Mouse (Mus musculus) CH12.LX (cell line): Measurements from ENCODE around the gene Fpr3. TPM values are rescaled to one million over a fixed set of nuclear protein-coding genes. Genes with fewer than 3 reads are reported as not detected.
"Not testable (repeated sequence)": the region's sequence is repeated elsewhere in the genome, so short reads cannot be mapped to it uniquely, and the experiment has no call there.

Experiments
- DNase-seq: peaks from one replicate; pipeline ENCODE4 v3.0.0-alpha.2; 2013; ENCODE audit errors: extremely low read depth
- H3K27ac ChIP-seq: 2 replicates; pipeline ENCODE4 v1.5.1; 2012; ENCODE audit warnings: low read depth, mild to moderate bottlenecking, control low read depth, moderate library complexity; ENCODE audit not compliant: insufficient read depth
- H3K27me3 ChIP-seq: replicated peaks from 2 replicates; pipeline ENCODE3; 2012; ENCODE audit warnings: inconsistent platforms
- H3K36me3 ChIP-seq, 2 experiments: replicated peaks in 1 of 2; 2 replicates each; pipeline versions ENCODE3 to v1.6.1; 2012; ENCODE audit warnings: inconsistent platforms in 1 of 2, low read length in 1 of 2, mild to moderate bottlenecking in 1 of 2, mixed read lengths in 1 of 2, moderate library complexity in 1 of 2; ENCODE audit not compliant: control insufficient read depth in 1 of 2, insufficient read depth in 1 of 2
- H3K4me1 ChIP-seq, 2 experiments: 2 replicates each; pipeline ENCODE4 v1.6.1; 2012; ENCODE audit warnings: inconsistent platforms in 1 of 2, moderate library complexity in 1 of 2; ENCODE audit not compliant: insufficient read depth in 2 of 2, control insufficient read depth in 1 of 2
- H3K4me2 ChIP-seq: 2 replicates; pipeline ENCODE4 v1.6.1; 2012; ENCODE audit warnings: low read depth, mild to moderate bottlenecking, control low read depth; ENCODE audit not compliant: poor library complexity, insufficient read depth, severe bottlenecking
- H3K4me3 ChIP-seq, 3 experiments: fragments of 150-350 bp in 1 of 3; sonication (generic) in 1 of 3; replicated peaks in 1 of 3; 2 replicates each; pipeline versions ENCODE3 to v1.5.1; 2011 to 2012; ENCODE audit warnings: low read depth in 2 of 3, low read length in 2 of 3, mild to moderate bottlenecking in 2 of 3, moderate library complexity in 2 of 3, control low read depth in 1 of 3, improper control_type of control experiment in 1 of 3, inconsistent platforms in 1 of 3, mixed read lengths in 1 of 3; ENCODE audit not compliant: poor library complexity in 1 of 3
- H3K79me2 ChIP-seq: replicated peaks from 2 replicates; pipeline ENCODE4 v1.6.1; 2012; ENCODE audit warnings: mild to moderate bottlenecking, moderate library complexity; ENCODE audit not compliant: control insufficient read depth, poor library complexity, insufficient read depth, severe bottlenecking; ENCODE audit errors: extremely low read depth
- H3K9ac ChIP-seq: 2 replicates; pipeline ENCODE4 v1.6.1; 2012; ENCODE audit warnings: low read depth, mild to moderate bottlenecking, control low read depth, moderate library complexity; ENCODE audit not compliant: insufficient read depth
- H3K9me3 ChIP-seq: replicated peaks from 2 replicates; pipeline ENCODE3; 2012; ENCODE audit warnings: low read length, inconsistent platforms, mixed read lengths
- BHLHE40 ChIP-seq: IDR thresholded peaks from 2 replicates; pipeline ENCODE4 v1.6.1; 2011; ENCODE audit warnings: mild to moderate bottlenecking, low read depth, low read length, improper control_type of control experiment
- CTCF ChIP-seq, 2 experiments: IDR thresholded peaks in 1 of 2; conservative IDR thresholded peaks in 1 of 2; 2 replicates each; pipeline ENCODE4 v1.5.1; 2011 to 2012; ENCODE audit warnings: low read depth in 2 of 2, low read length in 2 of 2, improper control_type of control experiment in 1 of 2, inconsistent platforms in 1 of 2, mild to moderate bottlenecking in 1 of 2, moderate library complexity in 1 of 2
- ELF1 ChIP-seq: IDR thresholded peaks from 2 replicates; pipeline ENCODE4 v1.6.1; 2014; ENCODE audit warnings: low read depth, mild to moderate bottlenecking, inconsistent platforms, low read length, improper control_type of control experiment
- GABPA ChIP-seq: IDR thresholded peaks from 2 replicates; pipeline ENCODE4 v1.6.1; 2012; ENCODE audit warnings: low read depth, low read length, improper control_type of control experiment, inconsistent platforms; ENCODE audit not compliant: insufficient replicate concordance
- IRF4 ChIP-seq: IDR thresholded peaks from 2 replicates; pipeline ENCODE4 v1.6.1; 2014; ENCODE audit warnings: low read depth, mild to moderate bottlenecking, inconsistent platforms, low read length, improper control_type of control experiment
- JUN ChIP-seq: IDR thresholded peaks from 2 replicates; pipeline ENCODE4 v1.6.1; 2011; ENCODE audit warnings: low read depth, mild to moderate bottlenecking, low read length, improper control_type of control experiment, moderate library complexity; ENCODE audit not compliant: insufficient read depth
- MAX ChIP-seq: IDR thresholded peaks from 2 replicates; pipeline ENCODE4 v1.6.1; 2011; ENCODE audit warnings: low read length, improper control_type of control experiment
- MAZ ChIP-seq: IDR thresholded peaks from 2 replicates; pipeline ENCODE4 v1.6.1; 2012; ENCODE audit warnings: low read depth, mild to moderate bottlenecking, inconsistent platforms, low read length, improper control_type of control experiment, moderate library complexity
- MYC ChIP-seq: IDR thresholded peaks from 2 replicates; pipeline ENCODE4 v1.6.1; 2011; ENCODE audit warnings: low read depth, mild to moderate bottlenecking, improper control_type of control experiment, low read length
- PAX5 ChIP-seq: IDR thresholded peaks from 2 replicates; pipeline ENCODE4 v1.6.1; 2012; ENCODE audit warnings: low read length, inconsistent platforms, mixed read lengths
- RAD21 ChIP-seq: IDR thresholded peaks from 2 replicates; pipeline ENCODE4 v1.6.1; 2011; ENCODE audit warnings: low read depth, mild to moderate bottlenecking, low read length, improper control_type of control experiment, moderate library complexity
- RCOR1 ChIP-seq: conservative IDR thresholded peaks from 2 replicates; pipeline ENCODE4 v1.6.1; 2012; ENCODE audit warnings: low read depth, mild to moderate bottlenecking, inconsistent platforms, low read length, improper control_type of control experiment
- SMC3 ChIP-seq: IDR thresholded peaks from 2 replicates; pipeline ENCODE4 v1.6.1; 2011; ENCODE audit warnings: low read depth, low read length, improper control_type of control experiment
- UBTF ChIP-seq: IDR thresholded peaks from 2 replicates; pipeline ENCODE4 v1.6.1; 2012; ENCODE audit warnings: low read depth, mild to moderate bottlenecking, inconsistent platforms, low read length, improper control_type of control experiment, moderate library complexity
- USF1 ChIP-seq: IDR thresholded peaks from 2 replicates; pipeline ENCODE4 v1.6.1; 2014; ENCODE audit warnings: low read depth, mild to moderate bottlenecking, inconsistent platforms, low read length, improper control_type of control experiment
- USF2 ChIP-seq: conservative IDR thresholded peaks from 2 replicates; pipeline ENCODE4 v1.6.1; 2011; ENCODE audit warnings: low read depth, low read length, improper control_type of control experiment
- ZC3H11A ChIP-seq: IDR thresholded peaks from 2 replicates; pipeline ENCODE4 v1.6.1; 2012; ENCODE audit warnings: low read depth, mild to moderate bottlenecking, inconsistent platforms, low read length, improper control_type of control experiment
- ZKSCAN1 ChIP-seq: IDR thresholded peaks from 2 replicates; pipeline ENCODE4 v1.6.1; 2012; ENCODE audit warnings: low read depth, inconsistent platforms, low read length, improper control_type of control experiment, borderline replicate concordance
- ZMIZ1 ChIP-seq: IDR thresholded peaks from 2 replicates; pipeline ENCODE4 v1.6.1; 2012; ENCODE audit warnings: low read depth, mild to moderate bottlenecking, inconsistent platforms, low read length, improper control_type of control experiment
- dilution Hi-C: fragments of 300-500 bp; cut with MboI; formaldehyde crosslinking; loops from 2 replicates; pipeline ENCODE4 v1.14.3; 2020; ENCODE audit warnings: low sequenced_read_pairs; ENCODE audit not compliant: extremely low pct_unique_long_range_greater_than_20kb, extremely low pct_ligation_motif_present
- in situ Hi-C: fragments of 300-500 bp; cut with MboI; formaldehyde crosslinking; loops from 3 replicates; pipeline ENCODE4 v1.14.3; 2019; ENCODE audit warnings: low sequenced_read_pairs, low pct_ligation_motif_present, low pct_unique_long_range_greater_than_20kb, mixed read lengths
- polyA plus RNA-seq: library from polyadenylated mRNA; unstranded; fragments of >175 nt; gene quantifications from 2 replicates; pipeline ENCODE4 v1.2.1, GENCODE M21; 2012; ENCODE audit warnings: low read depth; ENCODE audit not compliant: insufficient read length
- total RNA-seq, 2 experiments: library from RNA; depleted of rRNA; stranded (reverse); fragments of 300-350 nt in 1 of 2; fragments of >200 nt in 1 of 2; gene quantifications; 2 replicates each; pipeline ENCODE4 v1.2.3; 2012 to 2014

Gene Fpr3
- total and polyA plus RNA-seq, 3 experiments, result not detected

- Histone ChIP-seq H3K9me3 (no peaks in the 10 kb centered on the region), H3K79me2 (no peaks in the 10 kb centered on the region), H3K4me1 (no peaks in the 10 kb centered on the region), H3K27ac (no peak overlapping the region), H3K4me2 (no peak overlapping the region), H3K9ac (no peak overlapping the region), H3K36me3 (no peaks in the 10 kb centered on the region), H3K27me3 (no peaks in the 10 kb centered on the region), H3K4me3 (no peak overlapping the region)
- dilution Hi-C loops (no loop called here), in situ Hi-C loops (no loop called here)
- TF ChIP-seq MAZ, result no peak
- TF ChIP-seq MAX, result peak; percentile 20; the same call in 1 of the 2 replicates
- no peak for TF ChIP-seq USF2
- TF ChIP-seq CTCF (conservative IDR thresholded peaks at IDR 0.05 in 1 of 2, IDR thresholded peaks at IDR 0.05 in 1 of 2; ENCODE audit: low read depth in 2 of 2, low read length in 2 of 2), result peak; percentile 42 to 82; a peak in 3 of 4 replicates
- TF ChIP-seq GABPA, result no peak
- TF ChIP-seq MYC, result 0 out of 2 replicates have a peak, but pooled peaks have one; percentile 27
- TF ChIP-seq ZMIZ1, result no peak
- TF ChIP-seq RAD21, result peak; percentile 58
- no peak for TF ChIP-seq ZKSCAN1
- TF ChIP-seq SMC3, result peak; percentile 76
- TF ChIP-seq JUN, result no peak
- peak; percentile 72 for DNase-seq
Observed at GRCm38 (mm10) chr17:17973443-17973842, 85.8 kb downstream of the Fpr3 start.

- in situ Hi-C loops, H3K27ac ChIP-seq, H3K9ac ChIP-seq, H3K79me2 ChIP-seq, H3K9me3 ChIP-seq, H3K36me3 ChIP-seq, dilution Hi-C loops, H3K4me2 ChIP-seq, H3K27me3 ChIP-seq, DNase-seq, H3K4me1 ChIP-seq, H3K4me3 ChIP-seq: not testable (repeated sequence)
Observed at GRCm38 (mm10) chr17:17981232-17981631, 93.6 kb downstream of the Fpr3 start.

- H3K4me3 ChIP-seq, result no peak overlapping the region
- H3K27me3 ChIP-seq, result no peaks in the 10 kb centered on the region
- no peak overlapping the region for H3K4me2 ChIP-seq
- DNase-seq, result no peak
- no peak overlapping the region for H3K9ac ChIP-seq
- TF ChIP-seq JUN, result no peak
- TF ChIP-seq RCOR1, result no peak
- TF ChIP-seq ELF1, result no peak
- TF ChIP-seq PAX5, result no peak
- no peak for TF ChIP-seq BHLHE40
- TF ChIP-seq IRF4, result no peak
- TF ChIP-seq USF1, result no peak
- TF ChIP-seq UBTF, result no peak
- TF ChIP-seq ZC3H11A, result no peak
- TF ChIP-seq, all 38 proteins: peak for 0
- Histone ChIP-seq H3K27ac (no peak overlapping the region), H3K79me2 (no peaks in the 10 kb centered on the region), H3K9me3 (no peaks in the 10 kb centered on the region), H3K4me1 (no peaks in the 10 kb centered on the region), H3K36me3 (no peaks in the 10 kb centered on the region)
- in situ Hi-C loops (no loop called here), dilution Hi-C loops (no loop called here)
Observed at GRCm38 (mm10) chr17:18004752-18005151, 117.1 kb downstream of the Fpr3 start.
